Mouse (Mus musculus): ENCODE data around the gene Prdx6. TPM values are rescaled to one million over a fixed set of nuclear protein-coding genes. Genes with fewer than 3 reads are reported as not detected.

Gene Prdx6
- total RNA-seq, 2 experiments from 2014 or later, result 70.1 to 78.6 TPM

GRCm38 (mm10) chr1:161190253-161190910 lies 60.6 kb downstream of the Prdx6 start:
- intact Hi-C loops (cut with DNase I; ENCODE audit: low total_unique reads), result loop anchor here (10.0 kb wide), 1 partner anchor 446 kb away; no protein-coding TSS in a partner anchor

More at GRCm38 (mm10) chr1:161190253-161190910, 60.6 kb downstream of the Prdx6 start:
- DNase-seq, result no peak

Other genes starting within 250 kb of the Prdx6 start
- 1 to 10 TPM; 4.6 to 9.1 TPM for gene Zbtb37, start 216.4 kb downstream of the Prdx6 start, total RNA-seq (2021)
- 10 to 100 TPM in 1 of 2 experiments, 1 to 10 TPM in 1; 9.9 to 10.2 TPM for gene Dars2, start 180.6 kb downstream of the Prdx6 start, total RNA-seq (2021)
- 1 to 10 TPM; 1.2 to 1.4 TPM for gene Cenpl, start 180.5 kb downstream of the Prdx6 start, total RNA-seq (2021)
- gene Klhl20, start 119.7 kb downstream of the Prdx6 start, total RNA-seq (2021), result 10 to 100 TPM in 1 of 2 experiments, 1 to 10 TPM in 1; 9.3 to 10.2 TPM
- gene Ankrd45, start 108.5 kb downstream of the Prdx6 start, total RNA-seq (2021), result not detected
- gene Tex50, start 91.9 kb downstream of the Prdx6 start, total RNA-seq (2021), result not detected
- not detected for gene Tnfsf4, start 144.2 kb upstream of the Prdx6 start, total RNA-seq (2021)
- gene Tnfsf18, start 243.4 kb upstream of the Prdx6 start, total RNA-seq (2021), result under 1 TPM in 1 of 2 experiments, not detected in 1; 0.11 TPM

Measured in gastrocnemius, postnatal 14 days (tissue).